Mouse (Mus musculus): ENCODE measurements at regions not wholly inside any gene's neighbourhood (a gene's known extent, or its start where the extent isn't known, plus 50 kb on each side); places are given as distances from the start of the nearest gene placed in this dataset.

DNA sequence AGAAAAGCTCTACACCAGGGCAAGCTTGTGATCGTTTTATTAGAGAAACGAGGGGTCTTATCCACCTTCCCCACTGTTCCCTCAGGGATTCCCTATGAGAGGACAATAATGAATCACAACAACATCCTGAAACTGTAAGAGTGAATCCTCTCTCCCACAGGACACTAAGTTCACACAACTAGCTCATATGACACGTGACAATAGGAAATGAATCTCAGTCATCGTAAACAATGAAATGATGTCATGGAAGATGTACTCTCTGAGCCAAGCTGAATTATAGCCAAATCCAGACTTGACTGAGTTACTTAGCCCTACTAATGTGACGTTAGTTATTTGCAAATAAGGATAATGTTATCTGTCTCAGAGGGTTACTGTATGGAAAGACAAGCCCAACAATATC is 54.6 kb upstream of the Ccn6 start:
- Histone ChIP-seq H3K9ac (ENCODE audit: low read length) (no peak overlapping the region), H3K27ac (ENCODE audit: low read depth, low read length) (no peak overlapping the region), H3K36me3 (ENCODE audit: control insufficient read depth, insufficient read depth, low read length) (no peaks in the 10 kb centered on the region), H3K4me3 (ENCODE audit: low read depth, low read length) (no peak overlapping the region), H3K4me1 (ENCODE audit: control insufficient read depth, insufficient read depth, low read length) (no peaks in the 10 kb centered on the region), H3K27me3 (replicated peaks; ENCODE audit: control insufficient read depth, insufficient read depth, low read length) (no peaks in the 10 kb centered on the region), H3K4me2 (ENCODE audit: low read length) (no peak overlapping the region), H3K9me3 (replicated peaks; ENCODE audit: control insufficient read depth, low read length) (no peaks in the 10 kb centered on the region)
- DNase-seq (ENCODE audit: low spot score) (no peak), ATAC-seq (no peak)
- WGBS = 88% methylated on average over 5 of the region's 5 CpGs

DNA sequence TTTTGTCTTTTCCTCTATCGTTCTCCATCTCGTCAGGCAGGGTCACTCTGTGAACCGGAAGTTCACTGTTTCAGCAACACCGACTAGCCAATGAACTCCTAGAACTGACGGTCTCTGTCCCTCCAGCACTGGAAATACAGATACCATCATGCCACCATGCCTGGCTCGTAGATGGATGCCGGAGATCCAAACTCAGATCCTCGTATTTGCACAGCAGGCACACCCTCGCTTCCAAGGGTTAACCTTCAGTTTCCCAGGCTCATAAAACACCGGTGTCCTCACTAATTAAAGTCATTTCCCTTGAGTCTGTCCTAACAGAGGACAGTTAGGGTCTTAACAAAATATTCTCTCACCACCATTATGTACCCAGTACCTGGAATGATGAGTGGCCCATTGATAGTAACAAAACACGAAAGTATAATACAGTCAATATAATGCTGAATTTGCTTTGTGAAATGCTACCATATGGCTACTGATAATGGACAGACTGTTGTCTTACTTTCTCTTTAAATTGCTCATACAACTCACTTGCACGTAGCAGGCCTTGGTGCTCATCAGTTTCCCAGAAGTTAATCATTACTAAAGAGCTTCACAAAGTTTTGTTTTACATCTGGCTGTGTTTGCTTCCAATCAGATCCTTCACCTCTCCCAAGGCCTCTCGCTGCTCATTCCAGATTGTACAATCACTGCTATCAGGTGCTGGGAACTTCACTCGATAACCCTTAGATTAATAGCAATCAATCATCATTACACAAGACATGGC is 52.7 kb upstream of the Ccn6 start:
- H3K36me3 ChIP-seq (ENCODE audit: control insufficient read depth, insufficient read depth, low read length) = no peaks in the 10 kb centered on the region
- no peak overlapping the region for H3K27ac ChIP-seq (ENCODE audit: low read depth, low read length)
- DNase-seq (ENCODE audit: low spot score) = no peak
- no peaks in the 10 kb centered on the region for H3K27me3 ChIP-seq (replicated peaks; ENCODE audit: control insufficient read depth, insufficient read depth, low read length)
- 94% methylated on average over 14 of the region's 14 CpGs for WGBS
- no peak overlapping the region for H3K4me2 ChIP-seq (ENCODE audit: low read length)
- H3K9me3 ChIP-seq (replicated peaks; ENCODE audit: control insufficient read depth, low read length) = no peaks in the 10 kb centered on the region
- ATAC-seq = no peak
- H3K4me3 ChIP-seq (ENCODE audit: low read depth, low read length) = no peak overlapping the region
- no peak overlapping the region for H3K9ac ChIP-seq (ENCODE audit: low read length)
- no peaks in the 10 kb centered on the region for H3K4me1 ChIP-seq (ENCODE audit: control insufficient read depth, insufficient read depth, low read length)

DNA sequence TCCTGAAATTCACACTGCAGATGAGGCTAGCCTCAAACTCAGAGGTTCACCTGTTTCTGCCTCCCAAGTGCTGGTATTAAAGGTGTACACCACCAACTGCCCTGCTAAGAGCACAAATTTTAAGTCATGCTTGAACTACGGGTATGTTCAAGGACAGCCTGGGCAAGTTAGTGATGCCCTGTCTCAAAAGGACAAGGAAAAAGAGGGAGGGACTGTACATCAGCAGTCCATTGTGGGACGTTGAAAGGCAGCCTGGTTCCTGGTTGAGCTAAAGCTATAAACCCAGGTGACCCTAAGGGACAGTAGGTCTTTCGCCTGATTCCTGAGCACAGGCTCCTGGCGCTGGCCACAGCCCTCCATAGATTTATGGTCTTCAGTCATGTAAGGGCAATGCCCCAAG is 51.0 kb upstream of the Ccn6 start:
- no peak overlapping the region for H3K9ac ChIP-seq (ENCODE audit: low read length)
- ATAC-seq (no peak), DNase-seq (ENCODE audit: low spot score) (no peak)
- peaks cover 3% of the 10 kb centered on the region for H3K4me1 ChIP-seq (ENCODE audit: control insufficient read depth, insufficient read depth, low read length)
- no peaks in the 10 kb centered on the region for H3K36me3 ChIP-seq (ENCODE audit: control insufficient read depth, insufficient read depth, low read length)
- no peaks in the 10 kb centered on the region for H3K27me3 ChIP-seq (replicated peaks; ENCODE audit: control insufficient read depth, insufficient read depth, low read length)
- H3K4me2 ChIP-seq (ENCODE audit: low read length) = no peak overlapping the region
- H3K9me3 ChIP-seq (replicated peaks; ENCODE audit: control insufficient read depth, low read length) = 0 out of 2 replicates have a peak, but pooled peaks cover 3% of the 10 kb centered on the region
- H3K4me3 ChIP-seq (ENCODE audit: low read depth, low read length) = no peak overlapping the region
- WGBS = 94% methylated on average over 4 of the region's 4 CpGs
- no peak overlapping the region for H3K27ac ChIP-seq (ENCODE audit: low read depth, low read length)
